Mouse (Mus musculus) olfactory bulb, adult 2 months (tissue): Measurements from ENCODE around the gene Cidec.

Experiments used
- CTCF ChIP-seq: fragments of 200-500 bp; IDR thresholded peaks from 2 replicates; pipeline ENCODE4 v1.5.1; 2012; ENCODE audit warnings: low read depth, mild to moderate bottlenecking, low read length, moderate library complexity; ENCODE audit not compliant: insufficient read depth
- POLR2A ChIP-seq: fragments of 200-500 bp; IDR thresholded peaks from 2 replicates; pipeline ENCODE4 v1.6.1; 2012; ENCODE audit warnings: mild to moderate bottlenecking, low read depth, low read length, moderate library complexity; ENCODE audit not compliant: insufficient read depth

DNA sequence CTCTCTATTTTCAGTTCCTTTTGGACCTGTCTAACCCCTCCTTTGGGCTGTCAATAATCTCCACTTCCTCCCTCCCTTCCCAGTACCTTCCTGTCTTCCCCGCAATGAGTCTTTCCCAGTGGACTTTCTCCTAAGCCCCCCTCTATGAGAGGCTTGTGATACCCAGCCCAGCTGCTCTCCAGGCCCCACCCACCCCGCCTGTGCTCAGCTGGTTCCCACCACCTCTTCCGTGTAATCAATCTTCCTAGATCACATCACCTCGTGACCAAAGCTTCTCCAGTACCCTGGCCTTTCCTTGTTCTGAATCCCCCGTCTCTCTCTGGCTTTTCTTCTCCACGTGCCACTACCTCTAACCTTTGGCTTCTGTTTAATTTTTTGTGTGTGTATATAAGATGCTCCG is 41.8 kb upstream of the Cidec start:
- TF ChIP-seq CTCF (no peak), POLR2A (no peak)
